Mouse (Mus musculus): ENCODE measurements around the gene Gm21992. TPM values are rescaled to one million over a fixed set of nuclear protein-coding genes. Genes with fewer than 3 reads are reported as not detected.

Gm21992 gene
- total and polyA plus RNA-seq, 3 experiments = 8.0 to 16.9 (median 9.3) TPM

DNA sequence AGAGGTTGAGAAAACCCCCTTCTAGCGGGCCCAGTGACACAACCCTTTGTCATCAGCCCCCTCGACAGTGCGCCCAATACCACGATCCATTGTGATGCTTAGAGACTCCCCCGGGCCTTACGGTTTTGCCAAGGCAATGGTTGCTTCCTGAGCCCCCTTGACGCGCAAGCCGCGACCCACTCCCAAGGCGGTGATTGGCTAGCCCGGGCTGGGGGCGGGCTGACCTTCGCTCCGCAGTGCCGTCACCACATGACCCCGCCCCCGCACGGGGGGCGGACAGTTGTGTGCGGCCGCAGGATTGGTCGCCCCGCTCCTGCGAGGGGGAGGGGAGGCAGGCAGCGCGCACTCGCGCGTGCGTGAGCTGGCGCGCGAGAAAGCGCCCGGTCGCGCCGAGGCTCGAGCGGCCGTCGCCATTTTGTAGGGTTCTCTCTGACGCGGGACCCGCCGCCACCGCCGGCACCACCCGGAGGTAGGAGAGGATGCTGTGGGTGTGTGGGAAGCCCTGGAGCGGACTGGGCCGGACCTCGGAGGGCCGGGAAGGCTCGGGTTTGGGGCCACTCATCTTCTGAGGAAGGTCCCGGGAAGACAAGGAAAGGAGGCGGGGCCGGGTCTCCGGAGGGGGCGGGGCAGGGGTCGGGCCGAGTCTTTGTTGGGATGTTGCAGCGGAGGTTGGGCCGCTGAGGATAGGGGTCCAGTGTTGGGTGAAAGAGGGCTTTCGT, 55.1 kb downstream of the Gm21992 start, which contains the start of gene Rbm4b:
Gene Rbm4b (plus strand): TSS at position 305 of the 719 bp plus-strand sequence.
- peak within 1 kb of the TSS; percentile 84 for H3K27ac ChIP-seq
- H3K79me2 ChIP-seq (replicated peaks; ENCODE audit: control insufficient read depth, insufficient read depth, low read length) = no peaks in the 10 kb centered on the region
- H3K9ac ChIP-seq (ENCODE audit: low read depth, low read length) = peak within 1 kb of the TSS; percentile 86
- DNase-seq = peak; percentile 97 to 98
- H3K36me3 ChIP-seq (ENCODE audit: control insufficient read depth, insufficient read depth, low read length) = peaks cover 10% of the 10 kb centered on the region
- H3K4me1 ChIP-seq (ENCODE audit: control insufficient read depth, insufficient read depth, low read length) = peaks cover 1% of the 10 kb centered on the region
- intact Hi-C loops (cut with DNase I) = loop anchor here (2.0 to 10.0 kb wide), 3 partner anchors 36 to 248 kb away; partner anchors contain the start of genes Gm21992, Rbm14 and Rbm4
- under 1% methylated on average over 65 of the region's 65 CpGs for WGBS
- no peaks in the 10 kb centered on the region for H3K27me3 ChIP-seq (ENCODE audit: control insufficient read depth, insufficient read depth, low read length)
- H3K4me3 ChIP-seq = peak within 1 kb of the TSS; percentile 74
- TF ChIP-seq CTCF (IDR thresholded peaks at IDR 0.05) (no peak), POLR2A (IDR thresholded peaks at IDR 0.05; ENCODE audit: insufficient read depth, low read depth, low read length) (peak; percentile 68), EP300 (IDR thresholded peaks at IDR 0.05; ENCODE audit: insufficient read depth, low read depth, low read length) (peak; percentile 81)

DNA sequence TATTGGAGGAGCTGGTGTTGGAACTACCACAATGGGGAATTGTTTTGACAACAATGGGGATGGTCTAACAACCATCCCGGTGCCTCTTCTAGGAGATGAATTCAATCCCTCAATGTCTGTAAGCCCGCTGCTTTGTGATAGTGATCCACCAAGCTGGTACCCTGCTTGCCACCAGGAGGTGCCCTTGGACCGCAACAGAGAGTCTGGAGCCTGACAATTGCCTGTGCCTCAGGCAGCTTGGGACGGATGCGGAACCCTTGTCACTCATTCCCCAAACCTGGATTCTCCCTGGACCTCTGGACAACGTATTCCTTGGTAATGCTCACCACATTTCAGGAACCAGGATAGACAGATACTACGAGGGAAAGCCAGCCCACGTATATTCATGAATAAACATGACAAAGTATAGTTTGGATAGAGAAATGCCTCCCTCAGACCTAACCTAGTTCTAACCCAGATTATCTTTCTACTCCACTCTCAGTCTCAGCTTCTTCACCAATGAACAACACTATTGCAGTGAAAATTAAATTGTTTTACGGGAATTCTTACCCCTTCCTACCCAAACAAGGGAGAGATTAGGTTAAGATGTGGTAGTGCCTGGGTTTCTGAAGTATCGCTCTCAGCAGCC, 55.7 kb downstream of the Gm21992 start:
- TF ChIP-seq CTCF (IDR thresholded peaks at IDR 0.05) (peak; percentile 97; the same call in 1 of the 2 replicates), EP300 (IDR thresholded peaks at IDR 0.05; ENCODE audit: insufficient read depth, low read depth, low read length) (peak; percentile 94), POLR2A (IDR thresholded peaks at IDR 0.05; ENCODE audit: insufficient read depth, low read depth, low read length) (peak; percentile 31; the same call in 1 of the 2 replicates)
- Histone ChIP-seq H3K4me3 (peak overlapping the region; percentile 74), H3K27me3 (ENCODE audit: control insufficient read depth, insufficient read depth, low read length) (no peaks in the 10 kb centered on the region), H3K4me1 (ENCODE audit: control insufficient read depth, insufficient read depth, low read length) (peaks cover 1% of the 10 kb centered on the region), H3K9ac (ENCODE audit: low read depth, low read length) (peak overlapping the region; percentile 67), H3K79me2 (replicated peaks; ENCODE audit: control insufficient read depth, insufficient read depth, low read length) (no peaks in the 10 kb centered on the region), H3K27ac (peak overlapping the region; percentile 84), H3K36me3 (ENCODE audit: control insufficient read depth, insufficient read depth, low read length) (peaks cover 8% of the 10 kb centered on the region)
- intact Hi-C loops (cut with DNase I) = loop anchor here (1.0 to 10.0 kb wide), 6 partner anchors 37 to 249 kb away; partner anchors contain the start of genes Gm21992, Rbm14 and Rbm4
- WGBS = under 1% methylated on average over 10 of the region's 10 CpGs
- DNase-seq = peak; percentile 89 to 90

DNA sequence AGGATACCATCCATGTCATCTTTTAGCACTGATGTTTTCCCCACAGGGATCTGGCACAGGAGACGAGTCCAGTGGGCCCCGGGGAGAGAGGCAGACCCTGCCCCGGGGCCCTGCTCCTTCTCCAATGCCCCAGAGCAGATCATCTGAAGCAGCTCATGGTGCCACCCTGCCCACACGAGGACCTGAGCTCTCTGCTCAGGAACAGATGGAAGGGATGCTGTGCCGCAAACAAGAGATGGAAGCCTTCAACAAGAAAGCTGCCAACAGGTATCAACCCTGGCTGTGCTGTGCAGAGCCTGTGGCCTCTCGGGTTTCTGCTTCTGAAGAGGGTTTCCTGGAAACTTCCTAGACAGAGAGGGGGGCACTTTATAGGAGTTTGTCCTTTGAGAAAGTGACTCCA, 61.4 kb downstream of the Gm21992 start:
- TF ChIP-seq POLR2A (IDR thresholded peaks at IDR 0.05; ENCODE audit: insufficient read depth, low read depth, low read length) (no peak), CTCF (IDR thresholded peaks at IDR 0.05) (no peak), EP300 (IDR thresholded peaks at IDR 0.05; ENCODE audit: insufficient read depth, low read depth, low read length) (no peak)
- H3K27ac ChIP-seq = no peak overlapping the region
- no peak for DNase-seq
- no peak overlapping the region for H3K9ac ChIP-seq (ENCODE audit: low read depth, low read length)
- H3K27me3 ChIP-seq (ENCODE audit: control insufficient read depth, insufficient read depth, low read length) = no peaks in the 10 kb centered on the region
- no peaks in the 10 kb centered on the region for H3K36me3 ChIP-seq (ENCODE audit: control insufficient read depth, insufficient read depth, low read length)
- WGBS = 83% methylated on average over 6 of the region's 6 CpGs
- peaks cover 2% of the 10 kb centered on the region; the same call in 1 of the 2 replicates for H3K4me1 ChIP-seq (ENCODE audit: control insufficient read depth, insufficient read depth, low read length)
- H3K79me2 ChIP-seq (replicated peaks; ENCODE audit: control insufficient read depth, insufficient read depth, low read length) = no peaks in the 10 kb centered on the region
- no peak overlapping the region for H3K4me3 ChIP-seq
- intact Hi-C loops (cut with DNase I) = loop anchor here (10.0 kb wide), 1 partner anchor 255 kb away; no protein-coding TSS in a partner anchor

DNA sequence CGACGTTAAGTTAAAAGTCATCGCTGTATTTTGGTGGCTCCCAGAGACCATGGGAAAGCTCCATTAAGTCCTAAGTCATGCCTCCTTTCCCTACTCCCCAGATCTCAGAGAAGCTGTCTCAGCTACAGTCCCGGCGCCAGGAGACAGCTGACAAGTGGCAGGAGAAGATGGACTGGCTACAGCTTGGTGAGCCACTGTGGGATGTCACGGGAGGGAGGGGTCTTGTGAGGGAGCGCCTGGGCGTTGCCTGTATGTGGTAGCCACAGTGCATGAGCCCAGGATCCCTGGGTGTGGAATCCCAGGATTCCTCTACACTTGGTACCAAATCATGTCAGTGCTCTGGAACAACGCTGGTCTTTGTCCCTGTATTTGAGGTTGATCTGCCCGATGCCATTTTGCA, 62.9 kb downstream of the Gm21992 start:
- H3K4me1 ChIP-seq (ENCODE audit: control insufficient read depth, insufficient read depth, low read length) = peaks cover 2% of the 10 kb centered on the region; the same call in 1 of the 2 replicates
- no peak for TF ChIP-seq EP300 (IDR thresholded peaks at IDR 0.05; ENCODE audit: insufficient read depth, low read depth, low read length)
- no peak for TF ChIP-seq CTCF (IDR thresholded peaks at IDR 0.05)
- TF ChIP-seq POLR2A (IDR thresholded peaks at IDR 0.05; ENCODE audit: insufficient read depth, low read depth, low read length) = no peak
- 82% methylated on average over 10 of the region's 10 CpGs for WGBS

DNA sequence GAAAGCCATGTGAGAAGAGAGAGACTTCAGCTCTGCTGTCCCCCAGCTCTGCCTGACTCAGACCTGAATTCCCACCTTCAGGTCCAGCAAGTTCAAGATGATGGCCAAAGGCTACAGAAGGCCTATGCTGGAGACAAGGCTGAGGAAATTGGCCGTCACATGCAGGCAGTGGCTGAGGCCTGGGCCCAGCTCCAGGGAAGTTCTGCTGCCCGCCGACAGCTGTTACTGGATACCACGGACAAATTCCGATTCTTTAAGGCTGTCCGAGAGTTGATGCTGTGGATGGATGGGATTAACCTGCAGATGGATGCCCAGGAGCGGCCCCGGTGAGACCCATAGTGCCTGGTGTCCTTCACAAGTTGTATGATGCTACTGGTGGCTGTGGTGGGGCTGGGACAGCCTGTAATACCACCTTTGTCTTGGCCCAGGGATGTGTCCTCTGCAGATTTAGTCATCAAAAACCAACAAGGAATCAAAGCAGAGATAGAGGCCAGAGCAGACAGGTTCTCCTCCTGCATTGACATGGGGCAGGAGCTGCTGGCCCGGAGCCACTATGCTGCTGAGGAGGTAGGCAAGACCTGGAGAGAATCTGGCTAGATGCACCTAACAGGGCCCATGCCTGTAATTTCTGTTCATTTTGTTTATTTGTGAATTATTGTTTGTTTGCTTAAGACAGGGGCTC, 63.6 kb downstream of the Gm21992 start:
- TF ChIP-seq CTCF (IDR thresholded peaks at IDR 0.05) (no peak), POLR2A (IDR thresholded peaks at IDR 0.05; ENCODE audit: insufficient read depth, low read depth, low read length) (no peak), EP300 (IDR thresholded peaks at IDR 0.05; ENCODE audit: insufficient read depth, low read depth, low read length) (no peak)
- no peak overlapping the region for H3K27ac ChIP-seq
- H3K27me3 ChIP-seq (ENCODE audit: control insufficient read depth, insufficient read depth, low read length) = no peaks in the 10 kb centered on the region
- peaks cover 2% of the 10 kb centered on the region; the same call in 1 of the 2 replicates for H3K4me1 ChIP-seq (ENCODE audit: control insufficient read depth, insufficient read depth, low read length)
- no peak overlapping the region for H3K9ac ChIP-seq (ENCODE audit: low read depth, low read length)
- WGBS = 75% methylated on average over 9 of the region's 9 CpGs
- no peak for DNase-seq
- no peaks in the 10 kb centered on the region for H3K79me2 ChIP-seq (replicated peaks; ENCODE audit: control insufficient read depth, insufficient read depth, low read length)
- no peaks in the 10 kb centered on the region for H3K36me3 ChIP-seq (ENCODE audit: control insufficient read depth, insufficient read depth, low read length)
- intact Hi-C loops (cut with DNase I) = no loop called here
- H3K4me3 ChIP-seq = no peak overlapping the region

More for the DNA sequence above, 62.9 kb downstream of the Gm21992 start:
- no peak overlapping the region for H3K9ac ChIP-seq (ENCODE audit: low read depth, low read length)
- H3K27me3 ChIP-seq (ENCODE audit: control insufficient read depth, insufficient read depth, low read length) = no peaks in the 10 kb centered on the region
- H3K79me2 ChIP-seq (replicated peaks; ENCODE audit: control insufficient read depth, insufficient read depth, low read length) = no peaks in the 10 kb centered on the region
- intact Hi-C loops (cut with DNase I) = no loop called here
- DNase-seq = no peak
- no peak overlapping the region for H3K27ac ChIP-seq
- H3K36me3 ChIP-seq (ENCODE audit: control insufficient read depth, insufficient read depth, low read length) = no peaks in the 10 kb centered on the region
- H3K4me3 ChIP-seq = no peak overlapping the region
